Mouse (Mus musculus): ENCODE measurements around the gene Pde8a.
A peak's percentile ranks its signal among the peaks of the same experiment; 100 is the strongest.

Gene Pde8a

GRCm38 (mm10) chr7:81281240-81281639 lies 67.8 kb downstream of the Pde8a start:
- DNase-seq (ENCODE audit: low read depth) = no peak

GRCm38 (mm10) chr7:81286456-81286855 lies 73.1 kb downstream of the Pde8a start:
- DNase-seq (ENCODE audit: low read depth) = no peak

GRCm38 (mm10) chr7:81286946-81287345 lies 73.5 kb downstream of the Pde8a start:
- DNase-seq (ENCODE audit: low read depth) = peak; percentile 17

DNA sequence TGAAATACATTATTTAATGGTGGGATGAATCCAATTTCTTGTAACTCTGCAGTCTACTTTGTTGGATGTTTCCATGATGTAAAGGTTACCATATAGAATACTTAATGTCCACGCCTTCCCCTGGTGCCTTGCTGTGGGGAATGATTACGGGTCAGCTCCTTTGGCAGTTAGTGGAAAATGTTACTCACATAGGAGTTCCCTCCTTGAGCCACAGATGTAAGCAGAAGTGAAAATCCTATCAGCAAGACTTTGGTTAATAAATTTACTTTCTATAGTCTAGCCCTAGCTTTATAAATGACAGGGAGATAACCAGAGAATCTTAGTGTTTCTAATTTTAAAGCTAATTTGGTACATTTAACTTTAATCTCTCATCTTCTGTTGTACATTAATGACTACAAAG lies 81.8 kb downstream of the Pde8a start:
- no peak for DNase-seq (ENCODE audit: low read depth)

- no peak for DNase-seq (ENCODE audit: low read depth)
Observed at GRCm38 (mm10) chr7:81298206-81298605, 84.8 kb downstream of the Pde8a start.

- no peak for DNase-seq (ENCODE audit: low read depth)
Observed at GRCm38 (mm10) chr7:81301323-81301722, 87.9 kb downstream of the Pde8a start.

GRCm38 (mm10) chr7:81303682-81304081 lies 90.3 kb downstream of the Pde8a start:
- DNase-seq (ENCODE audit: low read depth) = peak; percentile 26

DNA sequence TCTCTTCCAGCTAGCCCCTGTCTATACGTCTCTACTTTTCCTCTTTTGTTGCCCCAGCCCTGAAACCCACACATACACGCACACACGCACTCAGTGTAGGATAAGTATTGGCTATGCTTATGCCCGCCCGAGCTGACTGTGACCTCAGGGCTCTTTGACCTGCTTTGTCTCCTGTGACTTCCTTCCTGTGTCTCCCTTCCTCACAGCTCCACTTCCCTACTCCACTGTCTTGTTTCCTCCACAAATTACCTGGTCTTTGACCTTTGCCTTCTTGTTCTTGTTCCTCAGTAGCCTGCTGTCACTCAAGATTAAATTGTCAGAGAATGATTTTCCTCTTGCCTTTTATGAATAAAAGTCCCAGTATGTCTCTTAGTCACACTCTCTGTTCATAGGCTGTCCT lies 90.7 kb downstream of the Pde8a start:
- no peak for DNase-seq (ENCODE audit: low read depth)

DNA sequence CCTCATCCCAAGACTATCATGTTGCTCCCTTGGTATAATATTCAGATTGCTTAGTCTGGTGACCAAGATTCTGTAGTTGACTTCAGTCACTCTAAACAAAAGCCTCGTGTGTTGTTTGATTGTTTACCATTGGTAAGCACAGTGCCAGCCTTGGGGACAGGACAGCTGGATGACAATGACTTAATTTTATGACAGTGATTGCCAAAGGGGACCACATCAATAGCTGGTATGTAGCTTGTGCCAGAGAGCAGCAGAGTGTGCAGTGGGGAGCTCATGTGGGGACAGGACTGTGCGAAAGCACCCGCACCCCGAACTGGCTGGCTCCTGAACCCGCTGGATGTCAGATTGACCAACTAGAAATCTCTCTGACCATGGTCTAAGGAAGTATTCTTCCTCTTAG lies 91.3 kb downstream of the Pde8a start:
- no peak for DNase-seq (ENCODE audit: low read depth)

- DNase-seq (ENCODE audit: low read depth) = no peak
Observed at GRCm38 (mm10) chr7:81307735-81308134, 94.3 kb downstream of the Pde8a start.

DNA sequence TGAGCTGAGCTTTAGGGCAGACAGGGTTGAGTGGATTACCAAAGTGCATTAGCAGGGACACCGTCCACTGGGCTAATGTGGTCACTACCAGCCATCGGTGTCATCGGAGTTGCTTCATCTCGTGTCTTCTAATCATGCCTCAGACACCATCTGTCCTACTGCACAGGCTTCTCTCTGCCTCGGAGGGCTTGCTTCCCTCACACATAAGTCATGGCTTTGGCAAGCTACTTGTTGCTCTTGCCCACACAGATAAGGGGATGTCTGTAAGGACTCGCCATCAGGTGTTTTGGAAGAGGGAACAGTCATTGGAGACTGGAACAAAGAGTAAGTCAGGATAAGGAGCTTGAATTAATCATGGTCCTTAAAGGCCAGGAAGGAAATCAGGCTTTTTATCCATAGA lies 95.9 kb downstream of the Pde8a start:
- no peak for DNase-seq (ENCODE audit: low read depth)

DNA sequence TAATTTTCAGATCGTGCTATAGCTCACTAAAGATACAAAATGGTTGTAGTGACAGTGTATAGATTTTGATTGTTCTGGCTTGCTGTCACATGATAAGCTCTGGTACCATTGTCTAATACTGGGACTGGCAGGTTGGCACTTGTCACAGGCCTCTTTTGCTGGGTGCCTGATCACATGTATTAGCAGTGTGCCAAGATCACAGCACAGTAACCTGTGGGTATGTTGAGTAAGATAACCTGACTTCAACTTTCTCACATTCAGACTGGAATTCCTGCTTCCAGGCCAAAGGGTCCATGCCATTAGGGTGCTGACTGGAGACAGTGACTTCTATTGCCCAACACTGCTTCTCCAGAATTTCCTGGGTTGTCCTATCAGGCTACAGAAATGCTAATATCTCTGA lies 97.7 kb downstream of the Pde8a start:
- no peak for DNase-seq (ENCODE audit: low read depth)

DNA sequence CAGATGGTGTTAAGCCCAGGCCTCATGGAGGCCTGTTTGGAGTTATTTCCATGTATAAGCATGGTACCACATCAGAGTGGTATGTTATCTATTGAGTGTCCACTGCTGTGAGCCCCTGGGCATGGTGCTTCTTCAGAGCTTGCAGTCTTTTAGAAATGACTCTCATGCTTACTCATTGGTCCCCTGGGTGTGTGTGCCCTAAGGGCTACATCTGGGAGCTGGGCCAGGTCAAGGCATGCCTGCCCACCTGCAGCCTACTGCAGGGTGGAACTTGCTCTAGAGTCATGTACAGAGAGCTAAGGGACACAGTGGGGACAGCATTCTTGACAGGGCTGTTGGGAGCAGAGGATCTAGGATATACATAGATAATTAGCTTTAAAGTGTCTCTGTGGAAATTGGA lies 98.2 kb downstream of the Pde8a start:
- peak; percentile 35 for DNase-seq (ENCODE audit: low read depth)

DNA sequence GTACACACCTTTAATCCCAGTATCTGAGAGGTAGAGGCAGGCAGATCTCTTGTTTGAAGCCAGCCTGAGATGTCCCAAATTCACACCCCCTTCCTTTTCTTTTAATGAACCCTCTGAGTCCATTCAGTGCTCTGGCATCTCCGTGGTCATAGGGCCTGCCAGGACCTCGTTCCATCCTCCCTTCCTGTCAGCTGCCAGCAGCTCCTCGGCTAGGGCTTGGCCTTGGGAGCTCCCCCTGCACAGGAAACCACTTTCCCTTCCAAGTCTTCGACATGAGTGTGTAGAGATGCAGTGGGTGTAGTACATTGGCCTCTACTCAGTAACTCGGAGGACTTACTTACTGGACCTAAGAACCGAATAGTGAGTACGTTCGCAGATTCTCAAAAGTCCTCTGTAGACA lies 102.2 kb downstream of the Pde8a start:
- peak; percentile 57 for DNase-seq (ENCODE audit: low read depth)

DNA sequence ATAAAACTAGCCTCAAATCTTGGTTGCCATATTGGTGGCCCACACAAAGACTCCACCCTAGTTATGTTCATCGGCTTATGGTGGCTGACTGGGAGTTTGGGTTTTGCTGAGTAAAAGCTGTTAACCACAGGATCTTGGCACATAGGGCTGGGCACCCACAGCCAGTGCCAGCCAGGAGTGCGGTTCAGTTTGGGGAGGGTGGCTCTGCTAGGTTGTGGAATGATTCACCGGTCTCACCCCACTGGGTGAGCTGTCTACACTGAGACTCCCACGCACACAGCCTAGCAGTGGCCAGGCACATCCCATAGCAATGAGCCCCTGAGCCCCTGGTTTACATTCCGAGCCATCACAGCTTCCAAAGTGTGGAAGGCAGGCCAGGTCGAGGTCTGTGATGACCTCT lies 106.4 kb downstream of the Pde8a start:
- peak; percentile 66 for DNase-seq (ENCODE audit: low read depth)

DNA sequence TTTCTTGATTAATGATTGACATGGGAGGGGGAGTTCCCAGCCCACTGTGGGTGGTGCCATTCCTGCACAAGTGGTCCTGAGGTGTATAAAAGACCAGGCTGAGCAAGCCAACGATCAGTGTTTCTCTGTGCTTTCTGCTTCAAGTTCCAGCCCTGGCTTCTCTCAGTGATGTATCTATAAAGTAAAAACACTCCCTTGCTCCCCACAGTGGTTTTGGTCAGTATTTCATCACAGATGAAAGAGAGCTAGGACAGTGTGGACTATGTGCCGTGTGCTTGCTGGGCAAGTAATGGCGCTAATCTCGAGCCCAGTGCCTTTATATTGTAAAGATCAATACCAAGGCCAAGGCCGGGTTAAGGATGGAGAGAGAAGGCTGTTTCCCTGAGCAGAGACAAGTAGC lies 108.4 kb downstream of the Pde8a start:
- DNase-seq (ENCODE audit: low read depth) = peak; percentile 54

DNA sequence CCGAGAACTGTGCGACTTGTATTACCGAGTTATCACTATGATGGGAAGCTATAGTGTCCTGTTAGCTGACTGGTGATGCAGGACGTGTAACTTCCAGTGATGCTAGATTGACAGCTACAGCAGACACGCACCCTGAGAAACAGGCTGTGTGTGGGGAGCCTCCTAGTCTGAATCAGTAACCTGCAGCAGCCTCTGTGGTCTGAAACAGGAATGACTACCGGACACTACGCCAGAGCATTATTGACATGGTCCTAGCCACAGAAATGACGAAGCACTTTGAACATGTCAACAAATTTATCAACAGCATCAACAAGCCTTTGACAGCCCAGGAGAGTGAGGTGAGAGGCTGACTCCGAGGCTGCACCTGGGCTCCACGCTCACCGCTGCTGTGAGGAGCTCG lies 112.6 kb downstream of the Pde8a start:
- no peak for DNase-seq (ENCODE audit: low read depth)

GRCm38 (mm10) chr7:81326859-81327258 lies 113.5 kb downstream of the Pde8a start:
- no peak for DNase-seq (ENCODE audit: low read depth)

DNA sequence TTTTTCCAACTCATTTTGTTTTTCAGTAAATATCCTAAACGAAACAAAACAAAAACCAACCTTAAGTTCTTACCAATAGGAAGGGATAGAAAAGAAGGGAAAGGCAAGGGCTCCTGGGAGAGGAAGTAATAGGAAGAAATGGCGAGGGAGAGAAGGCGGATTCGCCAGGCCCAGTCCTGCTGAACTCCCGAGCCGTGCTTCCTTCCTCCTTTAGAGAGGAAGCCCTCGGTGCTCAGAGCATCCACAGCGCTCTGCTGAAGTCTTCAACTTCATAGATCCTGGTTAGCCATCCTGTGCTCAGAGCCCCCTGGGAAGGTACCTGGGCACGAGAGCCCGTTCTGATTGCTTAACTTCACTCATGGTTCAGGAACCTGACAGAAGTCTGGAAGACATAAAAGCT lies 114.3 kb downstream of the Pde8a start:
- DNase-seq (ENCODE audit: low read depth) = no peak

GRCm38 (mm10) chr7:81330767-81331166 lies 117.4 kb downstream of the Pde8a start:
- no peak for DNase-seq (ENCODE audit: low read depth)

GRCm38 (mm10) chr7:81331851-81332250 lies 118.5 kb downstream of the Pde8a start:
- DNase-seq (ENCODE audit: low read depth) = no peak

- DNase-seq (ENCODE audit: low read depth) = peak; percentile 46
Observed at GRCm38 (mm10) chr7:81335705-81336431, 122.5 kb downstream of the Pde8a start.

DNA sequence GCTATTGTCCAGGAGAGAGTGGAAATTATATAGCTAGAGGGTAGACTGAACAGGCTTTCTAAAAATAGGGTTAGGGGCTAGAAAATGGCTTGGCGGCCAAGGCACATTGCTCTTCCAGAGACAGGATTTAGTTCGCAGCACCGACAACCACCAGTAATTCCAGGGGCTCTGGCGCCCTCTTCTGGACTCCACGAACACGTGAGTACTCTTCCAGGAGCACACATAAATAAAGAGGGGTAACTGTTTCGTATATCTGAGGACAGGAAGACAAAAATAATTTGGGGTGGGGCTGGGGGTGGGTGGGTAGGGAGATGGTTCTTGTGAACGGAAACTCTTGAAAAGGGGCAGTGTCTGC lies 123.0 kb downstream of the Pde8a start:
- peak; percentile 81 for DNase-seq (ENCODE audit: low read depth)

DNA sequence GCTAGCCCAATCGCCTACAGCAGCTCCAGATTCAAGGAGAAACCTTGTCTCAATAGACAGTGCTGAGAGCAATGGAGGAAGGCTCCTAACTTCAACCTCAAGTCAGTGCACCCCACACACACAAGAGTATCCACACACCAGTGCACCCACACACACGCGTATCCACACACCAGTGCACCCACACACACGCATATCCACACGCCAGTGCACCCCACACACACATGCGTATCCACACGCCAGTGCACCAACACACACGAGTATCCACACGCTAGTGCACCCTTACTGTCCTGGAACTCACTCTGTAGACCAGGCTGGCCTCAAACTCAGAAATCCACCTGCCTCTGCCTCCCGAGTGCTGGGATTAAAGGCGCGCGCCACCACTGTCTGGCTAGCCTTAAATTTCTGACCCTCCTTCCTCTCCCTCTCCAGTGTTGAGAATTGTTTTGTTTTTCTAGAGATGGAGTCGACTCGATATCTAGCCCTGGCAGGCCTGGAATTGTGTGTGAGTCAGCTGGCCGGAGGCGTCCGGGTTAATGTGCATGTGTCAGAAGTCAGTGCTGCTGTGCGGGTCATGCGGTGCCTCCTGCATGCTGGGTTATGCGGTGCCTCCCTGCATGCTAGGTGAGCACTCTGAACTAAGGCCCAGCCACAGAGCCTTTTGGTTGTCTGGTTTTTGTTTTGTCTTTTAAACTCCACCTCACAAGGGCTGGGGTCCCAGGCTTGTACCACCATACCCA lies 124.6 kb downstream of the Pde8a start:
- peak; percentile 45 for DNase-seq (ENCODE audit: low read depth)

Measured in NIH3T3 (cell line).